Comparison of ENCODE assay signal across 7 mouse cellular contexts in the genomic region with DNA sequence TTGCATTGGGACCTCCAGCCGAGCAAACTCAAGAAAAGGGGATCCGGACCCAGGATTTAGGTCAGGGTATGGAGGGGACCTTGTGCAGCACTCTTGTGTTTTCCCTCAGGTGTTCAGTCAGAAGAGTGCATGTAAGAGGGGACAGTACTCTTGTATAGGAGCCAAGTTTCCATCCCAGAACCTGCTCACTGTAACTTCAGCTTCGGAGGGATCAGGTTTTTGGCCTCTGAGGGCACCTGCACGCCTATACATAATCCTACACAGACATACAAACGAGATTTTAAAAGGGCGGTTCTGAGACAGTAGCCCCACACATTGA. TPM values are rescaled to one million over a fixed set of nuclear protein-coding genes. Genes with fewer than 3 reads are reported as not detected.
DNase-seq lines count a peak whose midpoint lies in the region; ATAC-seq and TF ChIP-seq lines count a peak whose summit lies in the region.

No protein-coding gene starts in this region.

- no peak for DNase-seq in layer of hippocampus, adult 2 months (ENCODE audit: low spot score in 2 of 2)
- no peak for DNase-seq in layer of hippocampus, adult 9-10 months (ENCODE audit: low spot score)
- DNase-seq in limb, embryonic 11.5 days (ENCODE audit: low spot score), result no peak
- no peak for DNase-seq in adipocyte (ENCODE audit: low spot score)
- DNase-seq in testis, postnatal 14 days (ENCODE audit: low spot score), result no peak

- no peaks in the 10 kb centered on the region for H3K27me3 ChIP-seq in forebrain, embryonic 12.5 days
- no peaks in the 10 kb centered on the region for H3K27me3 ChIP-seq in limb, embryonic 11.5 days (ENCODE audit: control insufficient read depth, insufficient read depth, low read length)
- H3K27me3 ChIP-seq in neural tube, embryonic 13.5 days, result no peaks in the 10 kb centered on the region

- peaks cover 28% of the 10 kb centered on the region for H3K36me3 ChIP-seq in forebrain, embryonic 12.5 days (replicated peaks)
- no peaks in the 10 kb centered on the region for H3K36me3 ChIP-seq in limb, embryonic 11.5 days (ENCODE audit: control insufficient read depth, insufficient read depth, low read length)
- H3K36me3 ChIP-seq in neural tube, embryonic 13.5 days, result peaks cover 28% of the 10 kb centered on the region

- TF ChIP-seq CTCF in layer of hippocampus, adult 2 months (conservative IDR thresholded peaks at IDR 0.05), result no peak

- H3K27ac ChIP-seq in layer of hippocampus, adult 2 months, result peak overlapping the region; percentile 99
- no peak overlapping the region for H3K27ac ChIP-seq in forebrain, embryonic 12.5 days
- H3K27ac ChIP-seq in limb, embryonic 11.5 days (replicated peaks; ENCODE audit: low read depth, low read length), result no peak overlapping the region
- peak overlapping the region; percentile 91; the same call in 1 of the 2 replicates for H3K27ac ChIP-seq in neural tube, embryonic 13.5 days (replicated peaks)

- 92% methylated on average over 6 of the region's 6 CpGs for WGBS in forebrain, embryonic 12.5 days
- 89% methylated on average over 6 of the region's 6 CpGs for WGBS in limb, embryonic 11.5 days
- 87% methylated on average over 6 of the region's 6 CpGs for WGBS in neural tube, embryonic 13.5 days

- peak overlapping the region; percentile 55 for H3K4me2 ChIP-seq in forebrain, embryonic 12.5 days
- peak overlapping the region; percentile 87 for H3K4me2 ChIP-seq in limb, embryonic 11.5 days (ENCODE audit: low read depth, severe bottlenecking)
- H3K4me2 ChIP-seq in neural tube, embryonic 13.5 days, result peak overlapping the region; percentile 92

- ATAC-seq in forebrain, embryonic 12.5 days (ENCODE audit: low FRiP score), result no peak
- ATAC-seq in limb, embryonic 11.5 days (ENCODE audit: insufficient number of reproducible peaks, low FRiP score, low TSS enrichment, low read depth), result no peak
- ATAC-seq in neural tube, embryonic 13.5 days (ENCODE audit: low read depth), result peak; percentile 11

- H3K4me3 ChIP-seq in layer of hippocampus, adult 2 months, result no peak overlapping the region
- peak overlapping the region; percentile 86 for H3K4me3 ChIP-seq in forebrain, embryonic 12.5 days (replicated peaks)
- 0 out of 2 replicates have a peak overlapping the region, but pooled peaks have one; percentile 72 for H3K4me3 ChIP-seq in limb, embryonic 11.5 days (ENCODE audit: low read depth, low read length)
- no peak overlapping the region for H3K4me3 ChIP-seq in neural tube, embryonic 13.5 days

- peak overlapping the region; percentile 60; the same call in 1 of the 2 replicates for H3K9ac ChIP-seq in forebrain, embryonic 12.5 days
- no peak overlapping the region for H3K9ac ChIP-seq in limb, embryonic 11.5 days (ENCODE audit: low read length)
- H3K9ac ChIP-seq in neural tube, embryonic 13.5 days, result 0 out of 2 replicates have a peak overlapping the region, but pooled peaks have one; percentile 66

- no peaks in the 10 kb centered on the region for H3K9me3 ChIP-seq in forebrain, embryonic 12.5 days
- H3K9me3 ChIP-seq in limb, embryonic 11.5 days (ENCODE audit: control insufficient read depth, low read length), result no peaks in the 10 kb centered on the region
- H3K9me3 ChIP-seq in neural tube, embryonic 13.5 days, result no peaks in the 10 kb centered on the region

- H3K4me1 ChIP-seq in forebrain, embryonic 12.5 days, result peaks cover 30% of the 10 kb centered on the region
- peaks cover 3% of the 10 kb centered on the region; the same call in 1 of the 2 replicates for H3K4me1 ChIP-seq in limb, embryonic 11.5 days (ENCODE audit: control insufficient read depth, insufficient read depth, low read length)
- H3K4me1 ChIP-seq in neural tube, embryonic 13.5 days (replicated peaks), result peaks cover 33% of the 10 kb centered on the region

RNA-seq across cellular contexts. Expression of a gene that starts 0.8 kb away (rescaled TPM):
- 10 to 100 TPM; 74.4 to 77.8 TPM for total RNA-seq in layer of hippocampus, adult 2 months (2021)
- polyA plus RNA-seq in forebrain, embryonic 12.5 days (2016; fragmentation: Nextera tagmentation; extraction: Ambion mirVana), result 89.7 and 92.4 TPM in 2 replicates
- polyA plus RNA-seq in limb, embryonic 11.5 days (2014; fragmentation: Nextera tagmentation; extraction: Ambion mirVana), result 116 and 126 TPM in 2 replicates
- polyA plus RNA-seq in neural tube, embryonic 13.5 days (2015; fragmentation: Nextera tagmentation; extraction: Ambion mirVana), result 61.0 and 64.3 TPM in 2 replicates

RNA-seq across cellular contexts. Expression of a gene that starts 15.6 kb away (rescaled TPM):
- total RNA-seq in layer of hippocampus, adult 2 months (2021), result 10 to 100 TPM; 43.9 to 51.2 TPM
- 97.2 and 102 TPM in 2 replicates for polyA plus RNA-seq in forebrain, embryonic 12.5 days (2016; fragmentation: Nextera tagmentation; extraction: Ambion mirVana)
- 30.1 and 33.9 TPM in 2 replicates for polyA plus RNA-seq in limb, embryonic 11.5 days (2014; fragmentation: Nextera tagmentation; extraction: Ambion mirVana)
- polyA plus RNA-seq in neural tube, embryonic 13.5 days (2015; fragmentation: Nextera tagmentation; extraction: Ambion mirVana), result 121 and 131 TPM in 2 replicates

RNA-seq across cellular contexts. Expression of a gene that starts 15.7 kb away (rescaled TPM):
- under 1 TPM; 0.32 to 0.38 TPM for total RNA-seq in layer of hippocampus, adult 2 months (2021)
- polyA plus RNA-seq in forebrain, embryonic 12.5 days (2016; fragmentation: Nextera tagmentation; extraction: Ambion mirVana), result 0.21 and 0.26 TPM in 2 replicates
- 0.09 TPM in 1 of 2 replicates, not detected in the other for polyA plus RNA-seq in limb, embryonic 11.5 days (2014; fragmentation: Nextera tagmentation; extraction: Ambion mirVana)
- polyA plus RNA-seq in neural tube, embryonic 13.5 days (2015; fragmentation: Nextera tagmentation; extraction: Ambion mirVana), result 0.18 and 0.25 TPM in 2 replicates

RNA-seq across cellular contexts. Expression of a gene that starts 45.7 kb away (rescaled TPM):
- total RNA-seq in layer of hippocampus, adult 2 months (2021), result 10 to 100 TPM; 10.8 to 11.1 TPM
- polyA plus RNA-seq in forebrain, embryonic 12.5 days (2016; fragmentation: Nextera tagmentation; extraction: Ambion mirVana), result 14.7 and 15.9 TPM in 2 replicates
- 11.4 and 12.8 TPM in 2 replicates for polyA plus RNA-seq in limb, embryonic 11.5 days (2014; fragmentation: Nextera tagmentation; extraction: Ambion mirVana)
- 13.5 and 14.7 TPM in 2 replicates for polyA plus RNA-seq in neural tube, embryonic 13.5 days (2015; fragmentation: Nextera tagmentation; extraction: Ambion mirVana)

RNA-seq across cellular contexts. Expression of a gene that starts 53.2 kb away (rescaled TPM):
- under 1 TPM; 0.47 to 0.87 TPM for total RNA-seq in layer of hippocampus, adult 2 months (2021)
- 0.09 and 0.13 TPM in 2 replicates for polyA plus RNA-seq in forebrain, embryonic 12.5 days (2016; fragmentation: Nextera tagmentation; extraction: Ambion mirVana)
- polyA plus RNA-seq in limb, embryonic 11.5 days (2014; fragmentation: Nextera tagmentation; extraction: Ambion mirVana), result 0.09 and 0.18 TPM in 2 replicates
- polyA plus RNA-seq in neural tube, embryonic 13.5 days (2015; fragmentation: Nextera tagmentation; extraction: Ambion mirVana), result not detected in 2 replicates

Comparison
In these comparisons a context has a peak if more than half of its experiments do, and no peak if none do; other contexts are left out.
1. H3K27ac ChIP-seq: peak in layer of hippocampus, adult 2 months (single experiment) and neural tube, embryonic 13.5 days (single experiment); none in forebrain, embryonic 12.5 days (single experiment) and limb, embryonic 11.5 days (single experiment).
2. H3K4me3 ChIP-seq: peak in forebrain, embryonic 12.5 days (single experiment) and limb, embryonic 11.5 days (single experiment); none in layer of hippocampus, adult 2 months (single experiment) and neural tube, embryonic 13.5 days (single experiment).
3. Peak in every context shown above with its lines, with median percentiles within 50 percentile points of each other: H3K4me2 ChIP-seq.